Mouse (Mus musculus): ENCODE data around the gene Prss56.

The Prss56 gene

DNA sequence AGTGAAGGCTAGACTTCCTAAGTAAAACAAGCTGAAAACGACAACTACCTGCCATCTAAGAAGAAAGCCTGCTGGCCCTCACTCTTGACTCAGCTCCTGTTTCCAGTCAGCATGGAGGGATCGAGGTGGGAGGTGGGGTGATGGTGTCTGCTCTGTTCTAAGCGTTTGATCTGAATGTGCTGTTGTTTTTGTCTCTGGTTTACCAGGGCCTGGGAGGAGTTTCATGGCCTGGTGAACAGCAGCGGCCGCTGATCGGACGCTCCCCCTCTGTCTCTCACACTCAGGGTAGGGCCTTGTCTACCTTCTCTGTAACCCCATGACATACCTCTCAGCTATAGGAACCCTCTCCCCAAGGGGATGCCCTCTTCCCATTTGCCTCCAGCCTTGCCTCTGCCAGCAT lies 49.1 kb downstream of the Prss56 start:
- no peak for DNase-seq (ENCODE audit: low spot score)
